Mouse (Mus musculus) hindbrain, embryonic 15.5 days (tissue): ENCODE results near the gene Rprml. TPM values are rescaled to one million over a fixed set of nuclear protein-coding genes. Genes with fewer than 3 reads are reported as not detected.
A peak's percentile ranks its signal among the peaks of the same experiment; 100 is the strongest.

Experiments
- ATAC-seq: fragments of 200-750 bp; cut with Nextera tagmentation; 2 replicates; pipeline ENCODE4 v1.8.0; 2017; ENCODE audit warnings: low read depth, moderate number of reproducible peaks, moderate TSS enrichment; ENCODE audit not compliant: low FRiP score
- H3K27ac ChIP-seq: fragments of 300-500 bp; sonication (generic); replicated peaks from 2 replicates; pipeline ENCODE4 v1.5.1; 2015; ENCODE audit warnings: mild to moderate bottlenecking, inconsistent platforms
- H3K27me3 ChIP-seq: fragments of 300-500 bp; sonication (generic); 2 replicates; pipeline ENCODE4 v1.6.1; 2015; ENCODE audit warnings: control low read depth, inconsistent platforms
- H3K36me3 ChIP-seq: fragments of 300-500 bp; sonication (generic); 2 replicates; pipeline ENCODE4 v1.6.1; 2015; ENCODE audit warnings: control low read depth, inconsistent platforms
- H3K4me1 ChIP-seq: fragments of 300-500 bp; sonication (generic); replicated peaks from 2 replicates; pipeline ENCODE4 v1.6.1; 2015; ENCODE audit warnings: control low read depth, inconsistent platforms
- H3K4me2 ChIP-seq: fragments of 300-500 bp; sonication (generic); 2 replicates; pipeline ENCODE4 v1.6.1; 2015; ENCODE audit warnings: moderate library complexity, mild to moderate bottlenecking, inconsistent platforms
- H3K4me3 ChIP-seq: fragments of 300-500 bp; sonication (generic); 2 replicates; pipeline ENCODE4 v1.5.1; 2015; ENCODE audit warnings: mild to moderate bottlenecking, inconsistent platforms
- H3K9ac ChIP-seq: fragments of 300-500 bp; sonication (generic); 2 replicates; pipeline ENCODE4 v1.6.1; 2015; ENCODE audit warnings: inconsistent platforms
- H3K9me3 ChIP-seq: fragments of 300-500 bp; sonication (generic); 2 replicates; pipeline ENCODE4 v1.6.1; 2016; ENCODE audit warnings: control low read depth, inconsistent platforms
- WGBS: fragments of 180-500 bp; shearing (Covaris S2); methylation state at CpG from one replicate; pipeline ENCODE4 v1.1.7; 2015; 5-methylcytosine and 5-hydroxymethylcytosine counted together
- polyA plus RNA-seq: library from polyadenylated mRNA; unstranded; fragments of >200 nt; fragmentation: Nextera tagmentation; extraction: Ambion mirVana; gene quantifications from 2 replicates; pipeline ENCODE4 v1.2.1, GENCODE M21; 2015

Rprml gene
- polyA plus RNA-seq, 1 experiment from 2014 or later: 2.2 TPM

GRCm38 (mm10) chr11:103646301-103646700 lies 3.1 kb upstream of the Rprml start:
- H3K9me3 ChIP-seq: no peaks in the 10 kb centered on the region
- H3K27me3 ChIP-seq: peaks cover 50% of the 10 kb centered on the region
- no peak overlapping the region for H3K27ac ChIP-seq
- no peak for ATAC-seq
- no peak overlapping the region for H3K4me3 ChIP-seq
- 86% methylated on average over 6 of the region's 6 CpGs for WGBS
- no peak overlapping the region for H3K4me2 ChIP-seq
- peaks cover 17% of the 10 kb centered on the region for H3K4me1 ChIP-seq
- H3K9ac ChIP-seq: no peak overlapping the region
- no peaks in the 10 kb centered on the region for H3K36me3 ChIP-seq

GRCm38 (mm10) chr11:103647921-103648620 lies 1.3 kb upstream of the Rprml start:
- no peak for ATAC-seq
- 11% methylated on average over 11 of the region's 11 CpGs for WGBS
- no peak overlapping the region for H3K4me2 ChIP-seq
- H3K4me3 ChIP-seq: no peak overlapping the region
- H3K4me1 ChIP-seq: peaks cover 17% of the 10 kb centered on the region
- peaks cover 67% of the 10 kb centered on the region for H3K27me3 ChIP-seq
- no peak overlapping the region for H3K9ac ChIP-seq
- no peaks in the 10 kb centered on the region for H3K36me3 ChIP-seq
- H3K9me3 ChIP-seq: no peaks in the 10 kb centered on the region
- no peak overlapping the region for H3K27ac ChIP-seq

DNA sequence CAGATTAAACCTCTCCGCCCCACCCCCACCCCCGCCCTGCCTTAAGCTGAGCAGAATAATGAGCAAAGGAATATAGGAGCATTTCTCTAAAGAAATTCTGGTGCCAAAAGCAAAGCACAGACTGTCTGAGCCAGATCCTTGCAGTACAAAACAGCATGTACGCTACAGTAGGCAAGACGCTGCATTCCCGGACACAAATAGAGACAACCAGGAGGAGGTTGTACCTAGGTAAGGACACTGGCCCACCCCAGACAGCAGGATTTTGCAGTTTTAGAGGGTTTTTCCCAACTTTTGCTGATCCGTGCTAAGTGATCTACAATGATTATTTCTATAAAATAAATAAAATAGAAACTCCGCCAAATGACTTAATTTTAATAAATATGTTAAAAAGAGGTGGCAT lies 714 bp upstream of the Rprml start:
- no peak overlapping the region for H3K4me3 ChIP-seq
- no peak overlapping the region for H3K27ac ChIP-seq
- no peak overlapping the region for H3K4me2 ChIP-seq
- WGBS: 27% methylated on average over 7 of the region's 7 CpGs
- ATAC-seq: no peak
- no peak overlapping the region for H3K9ac ChIP-seq
- H3K4me1 ChIP-seq: peaks cover 17% of the 10 kb centered on the region
- no peaks in the 10 kb centered on the region for H3K9me3 ChIP-seq
- no peaks in the 10 kb centered on the region for H3K36me3 ChIP-seq
- H3K27me3 ChIP-seq: peaks cover 73% of the 10 kb centered on the region

- no peak overlapping the region for H3K27ac ChIP-seq
- peak overlapping the region; percentile 26; the same call in 1 of the 2 replicates for H3K9ac ChIP-seq
- WGBS: 1% methylated on average over 37 of the region's 37 CpGs
- H3K4me1 ChIP-seq: peaks cover 17% of the 10 kb centered on the region
- H3K4me3 ChIP-seq: peak overlapping the region; percentile 44
- no peaks in the 10 kb centered on the region for H3K36me3 ChIP-seq
- ATAC-seq: peak; percentile 6; the same call in 1 of the 2 replicates
- H3K4me2 ChIP-seq: peak overlapping the region; percentile 85
- H3K27me3 ChIP-seq: peaks cover 79% of the 10 kb centered on the region
- no peaks in the 10 kb centered on the region for H3K9me3 ChIP-seq
Measured at GRCm38 (mm10) chr11:103649983-103650493, 668 bp downstream of the Rprml start.

DNA sequence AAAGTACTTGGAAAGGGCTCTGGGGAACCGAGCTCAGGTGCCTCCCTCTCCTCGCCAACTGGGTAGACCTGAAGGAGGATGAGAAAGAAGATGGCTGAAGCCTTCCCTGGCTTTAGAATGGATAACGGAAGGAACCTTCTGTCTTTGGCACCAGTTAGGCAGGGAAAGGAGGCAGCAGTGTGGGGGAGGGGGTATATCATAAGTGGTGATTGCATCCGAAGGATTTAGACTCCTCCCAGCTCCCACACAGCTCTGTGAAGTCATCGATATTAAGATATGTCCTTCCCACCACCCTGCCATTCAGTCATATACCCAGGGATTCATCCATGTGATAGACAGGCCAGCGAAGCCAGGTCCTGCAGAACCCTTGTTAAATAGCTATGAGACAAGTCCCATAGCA lies 2.1 kb downstream of the Rprml start:
- 81% methylated on average over 6 of the region's 6 CpGs for WGBS

DNA sequence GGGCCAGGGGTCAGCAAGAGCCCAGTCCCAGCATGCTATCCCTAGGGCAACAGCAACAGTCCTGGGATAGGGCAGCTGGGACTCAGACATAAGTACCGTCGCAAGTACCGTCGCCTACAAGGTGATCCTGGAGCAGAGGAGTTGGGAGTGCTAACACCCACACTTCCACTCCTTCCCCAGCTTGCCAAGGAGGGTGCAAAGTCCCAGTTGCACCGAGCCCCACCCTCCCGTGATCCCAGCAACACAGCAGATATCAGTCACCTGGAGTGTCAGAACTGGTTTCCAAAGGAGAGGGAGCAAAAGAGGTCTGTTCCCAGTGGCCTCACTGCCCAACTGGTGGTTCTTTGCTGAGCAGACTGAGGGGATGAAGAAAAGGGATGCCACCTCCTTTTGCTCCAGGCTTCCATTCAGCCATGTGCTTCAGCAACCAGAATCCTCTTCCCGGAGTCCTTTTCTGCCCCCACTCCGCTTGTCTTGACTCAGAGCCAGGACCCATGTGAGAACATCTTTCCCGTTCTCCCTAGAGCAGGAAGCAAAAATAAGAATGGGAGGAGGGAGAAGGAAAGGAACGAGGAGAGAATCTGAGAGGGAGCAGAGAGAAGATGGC lies 4.1 kb downstream of the Rprml start:
- Histone ChIP-seq H3K36me3 (no peaks in the 10 kb centered on the region), H3K27ac (no peak overlapping the region), H3K4me3 (no peak overlapping the region), H3K9ac (no peak overlapping the region), H3K4me1 (peaks cover 27% of the 10 kb centered on the region), H3K4me2 (no peak overlapping the region), H3K27me3 (peaks cover 53% of the 10 kb centered on the region), H3K9me3 (no peaks in the 10 kb centered on the region)
- WGBS: 73% methylated on average over 10 of the region's 10 CpGs
- ATAC-seq: no peak

More for the DNA sequence above, 2.1 kb downstream of the Rprml start:
- Histone ChIP-seq H3K4me2 (no peak overlapping the region), H3K36me3 (no peaks in the 10 kb centered on the region), H3K9ac (no peak overlapping the region), H3K9me3 (no peaks in the 10 kb centered on the region), H3K4me1 (peaks cover 24% of the 10 kb centered on the region), H3K4me3 (no peak overlapping the region), H3K27ac (no peak overlapping the region), H3K27me3 (peaks cover 72% of the 10 kb centered on the region)
- ATAC-seq: no peak

- H3K9me3 ChIP-seq: no peaks in the 10 kb centered on the region
- no peak for ATAC-seq
- no peak overlapping the region for H3K27ac ChIP-seq
- H3K27me3 ChIP-seq: peaks cover 27% of the 10 kb centered on the region
- no peak overlapping the region for H3K9ac ChIP-seq
- WGBS: 20% methylated on average over 3 of the region's 3 CpGs
- no peak overlapping the region for H3K4me2 ChIP-seq
- peaks cover 11% of the 10 kb centered on the region; the same call in 1 of the 2 replicates for H3K4me1 ChIP-seq
- no peaks in the 10 kb centered on the region for H3K36me3 ChIP-seq
- no peak overlapping the region for H3K4me3 ChIP-seq
Measured at GRCm38 (mm10) chr11:103656520-103656919, 7.2 kb downstream of the Rprml start.

DNA sequence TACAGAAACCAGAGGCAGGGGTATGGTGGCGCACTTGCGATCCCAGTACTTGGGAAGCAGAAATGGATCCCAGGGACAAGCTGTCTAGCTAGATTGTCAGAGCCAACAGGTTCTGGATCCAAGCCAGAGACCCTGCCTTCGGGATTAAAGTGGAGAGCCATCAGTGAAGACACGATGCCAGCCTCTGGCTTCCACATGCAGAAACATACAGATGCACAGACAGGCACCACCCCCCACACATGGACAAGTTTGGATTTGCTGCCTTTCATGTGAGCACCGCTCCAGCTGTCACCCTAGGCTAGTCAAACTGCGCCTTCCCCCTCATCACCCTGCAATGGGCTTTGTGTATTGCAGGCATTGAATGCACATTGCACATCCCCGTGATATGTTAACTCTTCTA lies 8.8 kb downstream of the Rprml start:
- 72% methylated on average over 7 of the region's 7 CpGs for WGBS
- Histone ChIP-seq H3K9ac (no peak overlapping the region), H3K36me3 (no peaks in the 10 kb centered on the region), H3K4me3 (no peak overlapping the region), H3K27me3 (peaks cover 11% of the 10 kb centered on the region), H3K27ac (no peak overlapping the region), H3K4me1 (peaks cover 13% of the 10 kb centered on the region; the same call in 1 of the 2 replicates), H3K4me2 (no peak overlapping the region), H3K9me3 (no peaks in the 10 kb centered on the region)
- no peak for ATAC-seq

DNA sequence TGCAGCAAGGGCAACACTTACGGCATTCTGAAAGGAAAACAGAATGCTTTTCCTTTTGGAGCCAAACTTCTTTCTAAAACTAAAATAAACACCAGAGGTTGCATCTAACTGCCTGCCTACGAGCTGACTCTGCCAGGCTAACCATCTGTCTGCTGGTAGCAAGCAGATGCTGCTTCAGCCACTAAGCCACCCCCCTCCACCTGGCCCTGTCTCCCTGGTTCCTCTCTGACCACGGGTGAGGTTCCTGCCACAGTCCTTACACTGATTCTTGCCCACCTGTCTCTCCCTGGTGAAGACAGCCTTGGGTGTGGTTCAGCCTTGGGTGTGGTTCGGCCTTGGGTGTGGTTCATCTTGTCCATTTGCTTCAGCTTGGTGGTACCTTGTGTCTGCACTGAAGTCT lies 12.5 kb downstream of the Rprml start:
- Histone ChIP-seq H3K9ac (no peak overlapping the region), H3K9me3 (no peaks in the 10 kb centered on the region), H3K27ac (no peak overlapping the region), H3K4me1 (peaks cover 22% of the 10 kb centered on the region), H3K4me2 (no peak overlapping the region), H3K36me3 (no peaks in the 10 kb centered on the region), H3K4me3 (no peak overlapping the region), H3K27me3 (no peaks in the 10 kb centered on the region)
- 54% methylated on average over 4 of the region's 4 CpGs for WGBS
- no peak for ATAC-seq

DNA sequence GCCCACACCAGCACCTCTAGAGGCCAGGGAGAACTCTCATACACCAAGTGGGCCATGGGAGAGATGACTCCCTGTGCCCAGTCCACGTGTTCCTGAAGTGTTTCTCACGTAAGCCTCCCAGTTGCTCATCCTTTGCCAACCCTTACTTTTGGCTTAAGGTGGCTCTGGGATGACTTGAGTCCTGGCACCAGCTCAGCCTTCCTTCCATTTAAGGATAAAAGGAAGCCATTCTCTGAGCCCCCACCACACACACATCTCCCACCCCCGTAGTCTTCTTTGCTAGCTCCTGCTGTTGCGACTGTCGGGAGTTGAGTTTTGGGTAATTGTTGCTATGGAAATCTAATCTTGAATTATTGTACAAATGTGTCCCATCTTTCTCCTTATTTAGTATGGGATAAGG lies 13.2 kb downstream of the Rprml start:
- H3K36me3 ChIP-seq: no peaks in the 10 kb centered on the region
- H3K4me1 ChIP-seq: peaks cover 28% of the 10 kb centered on the region
- no peak overlapping the region for H3K4me3 ChIP-seq
- no peaks in the 10 kb centered on the region for H3K27me3 ChIP-seq
- no peak overlapping the region for H3K27ac ChIP-seq
- no peak overlapping the region for H3K4me2 ChIP-seq
- no peak for ATAC-seq
- H3K9ac ChIP-seq: no peak overlapping the region
- H3K9me3 ChIP-seq: no peaks in the 10 kb centered on the region
- 76% methylated on average over 5 of the region's 5 CpGs for WGBS

- ATAC-seq: no peak
- no peak overlapping the region for H3K4me3 ChIP-seq
- no peak overlapping the region for H3K4me2 ChIP-seq
- peaks cover 28% of the 10 kb centered on the region for H3K4me1 ChIP-seq
- H3K36me3 ChIP-seq: no peaks in the 10 kb centered on the region
- H3K27ac ChIP-seq: no peak overlapping the region
- no peaks in the 10 kb centered on the region for H3K27me3 ChIP-seq
- WGBS: 87% methylated on average over 8 of the region's 8 CpGs
- H3K9me3 ChIP-seq: no peaks in the 10 kb centered on the region
- no peak overlapping the region for H3K9ac ChIP-seq
Measured at GRCm38 (mm10) chr11:103663119-103663518, 13.7 kb downstream of the Rprml start.

DNA sequence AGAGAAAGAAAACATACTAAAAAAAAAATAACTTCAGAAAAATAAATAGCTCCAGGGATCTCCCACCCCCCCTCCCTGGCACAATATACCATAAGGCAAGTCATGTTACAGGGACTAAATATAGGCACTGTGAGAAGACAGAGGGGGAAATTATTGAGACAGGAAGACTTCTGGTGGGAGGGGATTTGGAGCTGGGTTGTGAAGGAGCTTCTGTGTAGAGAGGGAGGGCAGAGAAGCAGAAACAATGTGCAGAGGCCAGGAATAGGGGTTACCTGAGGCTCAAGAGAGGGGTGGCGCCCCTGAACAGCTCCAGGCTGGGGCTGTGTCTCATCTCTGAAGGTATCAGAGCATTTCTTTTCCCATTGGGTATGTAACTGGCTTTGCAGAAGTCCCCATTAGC lies 16.3 kb downstream of the Rprml start:
- H3K36me3 ChIP-seq: no peaks in the 10 kb centered on the region
- peak; percentile 25; the same call in 1 of the 2 replicates for ATAC-seq
- H3K27ac ChIP-seq: 0 out of 2 replicates have a peak overlapping the region, but pooled peaks have one; percentile 29
- H3K4me3 ChIP-seq: no peak overlapping the region
- H3K9ac ChIP-seq: no peak overlapping the region
- peak overlapping the region; percentile 14 for H3K4me2 ChIP-seq
- no peaks in the 10 kb centered on the region for H3K9me3 ChIP-seq
- H3K4me1 ChIP-seq: peaks cover 28% of the 10 kb centered on the region
- whole genome bisulfite sequencing: 73% methylated on average over 1 of the region's 1 CpGs
- H3K27me3 ChIP-seq: no peaks in the 10 kb centered on the region
